Mouse (Mus musculus): ENCODE data around the gene Atr.

DNA sequence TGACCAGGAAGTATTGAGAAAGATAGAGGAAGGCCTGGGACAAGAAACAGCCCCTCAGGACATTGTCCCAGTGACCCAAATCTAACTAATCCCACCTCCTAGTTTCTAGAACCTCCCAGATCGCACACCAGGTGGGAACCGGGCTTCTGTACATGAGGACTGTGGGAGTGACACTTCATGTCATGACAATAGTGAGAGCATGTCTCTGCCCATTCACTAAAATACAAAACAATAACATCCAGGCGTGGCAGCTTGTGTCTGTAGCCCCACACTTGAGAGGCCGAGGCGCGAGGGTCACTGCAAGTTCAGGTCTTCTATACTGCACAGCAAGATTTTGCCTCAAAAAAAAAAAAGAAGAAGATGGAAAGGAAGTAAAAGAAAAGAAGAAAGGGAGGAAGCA lies 122.5 kb downstream of the Atr start:
- TF ChIP-seq ZC3H11A (IDR thresholded peaks at IDR 0.05; ENCODE audit: borderline replicate concordance, low read depth, low read length) (no peak), CHD2 (IDR thresholded peaks at IDR 0.05; ENCODE audit: low read depth, low read length) (no peak), HCFC1 (IDR thresholded peaks at IDR 0.05; ENCODE audit: borderline replicate concordance, insufficient read depth, low read length) (no peak)
